Mouse (Mus musculus): Measurements from ENCODE around the gene Large2. TPM values are rescaled to one million over a fixed set of nuclear protein-coding genes. Genes with fewer than 3 reads are reported as not detected.

Gene Large2
- total and polyA plus RNA-seq, 3 experiments = 0.84 TPM; not detected in 2

- no peak overlapping the region; the same call in 1 of the 2 replicates for H3K27ac ChIP-seq
- H3K4me3 ChIP-seq = no peak overlapping the region
- intact Hi-C loops (cut with DNase I) = no loop called here
- no peaks in the 10 kb centered on the region for H3K79me2 ChIP-seq (replicated peaks; ENCODE audit: control insufficient read depth, insufficient read depth, low read length)
- 55% methylated on average over 9 of the region's 9 CpGs for WGBS
- TF ChIP-seq POLR2A (IDR thresholded peaks at IDR 0.05; ENCODE audit: insufficient read depth, low read depth, low read length) = no peak
- no peak for TF ChIP-seq EP300 (IDR thresholded peaks at IDR 0.05; ENCODE audit: insufficient read depth, low read depth, low read length)
- no peak for TF ChIP-seq CTCF (IDR thresholded peaks at IDR 0.05)
- H3K9ac ChIP-seq (ENCODE audit: low read depth, low read length) = no peak overlapping the region
- H3K36me3 ChIP-seq (ENCODE audit: control insufficient read depth, insufficient read depth, low read length) = no peaks in the 10 kb centered on the region
- peak; percentile 48 to 59 for DNase-seq
- peaks cover 11% of the 10 kb centered on the region for H3K27me3 ChIP-seq (ENCODE audit: control insufficient read depth, insufficient read depth, low read length)
- H3K4me1 ChIP-seq (ENCODE audit: control insufficient read depth, insufficient read depth, low read length) = peaks cover 5% of the 10 kb centered on the region
Observed at GRCm38 (mm10) chr2:92372767-92373436, 1.8 kb downstream of the Large2 start.

GRCm38 (mm10) chr2:92371971-92372690 lies 2.5 kb downstream of the Large2 start:
- WGBS = 52% methylated on average over 10 of the region's 10 CpGs
- peaks cover 5% of the 10 kb centered on the region for H3K4me1 ChIP-seq (ENCODE audit: control insufficient read depth, insufficient read depth, low read length)
- TF ChIP-seq POLR2A (IDR thresholded peaks at IDR 0.05; ENCODE audit: insufficient read depth, low read depth, low read length) = no peak
- TF ChIP-seq CTCF (IDR thresholded peaks at IDR 0.05) = no peak
- no peak for TF ChIP-seq EP300 (IDR thresholded peaks at IDR 0.05; ENCODE audit: insufficient read depth, low read depth, low read length)
- DNase-seq = no peak
- intact Hi-C loops (cut with DNase I) = no loop called here
- no peak overlapping the region for H3K27ac ChIP-seq
- H3K79me2 ChIP-seq (replicated peaks; ENCODE audit: control insufficient read depth, insufficient read depth, low read length) = no peaks in the 10 kb centered on the region
- peaks cover 11% of the 10 kb centered on the region for H3K27me3 ChIP-seq (ENCODE audit: control insufficient read depth, insufficient read depth, low read length)
- H3K36me3 ChIP-seq (ENCODE audit: control insufficient read depth, insufficient read depth, low read length) = no peaks in the 10 kb centered on the region
- no peak overlapping the region for H3K4me3 ChIP-seq
- H3K9ac ChIP-seq (ENCODE audit: low read depth, low read length) = no peak overlapping the region

- Histone ChIP-seq H3K27me3 (ENCODE audit: control insufficient read depth, insufficient read depth, low read length) (peaks cover 11% of the 10 kb centered on the region), H3K27ac (no peak overlapping the region), H3K79me2 (replicated peaks; ENCODE audit: control insufficient read depth, insufficient read depth, low read length) (no peaks in the 10 kb centered on the region), H3K9ac (ENCODE audit: low read depth, low read length) (peak overlapping the region; percentile 35; the same call in 1 of the 2 replicates), H3K36me3 (ENCODE audit: control insufficient read depth, insufficient read depth, low read length) (no peaks in the 10 kb centered on the region), H3K4me1 (ENCODE audit: control insufficient read depth, insufficient read depth, low read length) (peaks cover 5% of the 10 kb centered on the region), H3K4me3 (peak overlapping the region; percentile 34; the same call in 1 of the 2 replicates)
- intact Hi-C loops (cut with DNase I) = no loop called here
- TF ChIP-seq CTCF (IDR thresholded peaks at IDR 0.05) (no peak), POLR2A (IDR thresholded peaks at IDR 0.05; ENCODE audit: insufficient read depth, low read depth, low read length) (no peak), EP300 (IDR thresholded peaks at IDR 0.05; ENCODE audit: insufficient read depth, low read depth, low read length) (no peak)
- 10% methylated on average over 45 of the region's 45 CpGs for WGBS
- no peak for DNase-seq
Observed at GRCm38 (mm10) chr2:92370821-92371805, 3.6 kb downstream of the Large2 start.

- peaks cover 3% of the 10 kb centered on the region for H3K4me1 ChIP-seq (ENCODE audit: control insufficient read depth, insufficient read depth, low read length)
- 16% methylated on average over 19 of the region's 19 CpGs for WGBS
- no peaks in the 10 kb centered on the region for H3K79me2 ChIP-seq (replicated peaks; ENCODE audit: control insufficient read depth, insufficient read depth, low read length)
- H3K4me3 ChIP-seq = peak overlapping the region; percentile 34; the same call in 1 of the 2 replicates
- H3K27me3 ChIP-seq (ENCODE audit: control insufficient read depth, insufficient read depth, low read length) = peaks cover 11% of the 10 kb centered on the region
- intact Hi-C loops (cut with DNase I) = no loop called here
- no peak overlapping the region for H3K27ac ChIP-seq
- TF ChIP-seq EP300 (IDR thresholded peaks at IDR 0.05; ENCODE audit: insufficient read depth, low read depth, low read length) (no peak), POLR2A (IDR thresholded peaks at IDR 0.05; ENCODE audit: insufficient read depth, low read depth, low read length) (no peak), CTCF (IDR thresholded peaks at IDR 0.05) (no peak)
- H3K36me3 ChIP-seq (ENCODE audit: control insufficient read depth, insufficient read depth, low read length) = no peaks in the 10 kb centered on the region
- DNase-seq = no peak
- peak overlapping the region; percentile 35; the same call in 1 of the 2 replicates for H3K9ac ChIP-seq (ENCODE audit: low read depth, low read length)
Observed at GRCm38 (mm10) chr2:92370375-92370774, 4.3 kb downstream of the Large2 start.

GRCm38 (mm10) chr2:92367383-92368029 lies 7.2 kb downstream of the Large2 start:
- no peaks in the 10 kb centered on the region for H3K79me2 ChIP-seq (replicated peaks; ENCODE audit: control insufficient read depth, insufficient read depth, low read length)
- intact Hi-C loops (cut with DNase I) = no loop called here
- TF ChIP-seq CTCF (IDR thresholded peaks at IDR 0.05) (no peak), POLR2A (IDR thresholded peaks at IDR 0.05; ENCODE audit: insufficient read depth, low read depth, low read length) (no peak), EP300 (IDR thresholded peaks at IDR 0.05; ENCODE audit: insufficient read depth, low read depth, low read length) (no peak)
- H3K4me3 ChIP-seq = no peak overlapping the region
- no peaks in the 10 kb centered on the region for H3K4me1 ChIP-seq (ENCODE audit: control insufficient read depth, insufficient read depth, low read length)
- DNase-seq = no peak
- H3K27ac ChIP-seq = no peak overlapping the region
- H3K36me3 ChIP-seq (ENCODE audit: control insufficient read depth, insufficient read depth, low read length) = no peaks in the 10 kb centered on the region
- H3K27me3 ChIP-seq (ENCODE audit: control insufficient read depth, insufficient read depth, low read length) = peaks cover 11% of the 10 kb centered on the region
- no peak overlapping the region for H3K9ac ChIP-seq (ENCODE audit: low read depth, low read length)
- 27% methylated on average over 20 of the region's 20 CpGs for WGBS

All from heart, adult 2 months (tissue).